Mouse (Mus musculus) neutrophil, adult 5-6 weeks (primary cell): ENCODE measurements around the gene Keap1. TPM values are rescaled to one million over a fixed set of nuclear protein-coding genes. Genes with fewer than 3 reads are reported as not detected.
"Not testable (repeated sequence)": the region's sequence is repeated elsewhere in the genome, so short reads cannot be mapped to it uniquely, and the experiment has no call there.

ENCODE experiments used
- ATAC-seq: fragments of 151-379, 151-347 bp; 2 replicates; pipeline ENCODE4 v1.8.0; 2017; ENCODE audit warnings: mild to moderate bottlenecking, moderate TSS enrichment; ENCODE audit not compliant: insufficient number of reproducible peaks, poor library complexity, low FRiP score, severe bottlenecking; ENCODE audit errors: extremely low read depth
- total RNA-seq: library from RNA; stranded (forward); fragments of 200-1000 nt; gene quantifications from 2 replicates; pipeline ENCODE4 v1.2.3, GENCODE M21; 2017

Keap1 gene
- total RNA-seq, result 25.0 and 29.5 TPM in 2 replicates

DNA sequence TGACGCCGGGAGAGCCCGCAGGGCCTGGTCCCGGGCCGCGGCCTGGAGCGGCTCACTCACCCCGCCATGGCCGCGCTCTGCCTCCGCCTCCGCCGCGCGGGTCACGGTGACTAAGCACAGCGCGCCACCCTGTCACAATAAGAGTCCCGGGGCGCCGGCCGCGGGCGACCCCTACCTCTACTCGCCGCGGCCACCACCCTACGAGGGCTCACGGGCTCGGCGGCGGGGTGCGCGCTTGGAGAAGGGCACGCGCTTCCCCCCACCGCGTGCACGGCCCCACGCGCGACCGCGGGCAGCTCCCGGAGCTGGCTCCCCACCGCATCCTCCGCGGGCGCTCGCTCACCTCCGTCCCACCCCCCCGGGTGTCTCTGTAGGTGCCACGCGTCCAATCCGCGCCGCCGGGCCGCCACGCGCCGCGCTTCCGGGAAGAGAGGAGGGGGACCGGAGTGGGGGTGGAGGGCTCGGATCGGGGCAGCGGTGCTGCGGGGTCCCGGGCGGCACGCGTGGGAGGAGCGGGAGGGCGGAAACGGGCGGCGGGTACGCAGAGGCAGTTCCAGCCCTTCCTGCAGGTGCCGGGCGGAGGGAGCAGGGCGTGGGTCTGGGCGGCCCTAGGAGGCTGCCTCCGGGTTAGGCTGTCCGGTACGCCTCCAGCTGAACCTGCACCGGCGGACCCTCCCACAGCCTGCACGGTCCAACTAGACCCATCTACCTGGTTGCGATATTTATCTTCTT, at the start of gene Keap1:
TSS of gene Keap1 (minus strand) at position 629 of the 732 bp plus-strand sequence.
- peak; percentile 30 for ATAC-seq

GRCm38 (mm10) chr9:21288404-21289336, 49.5 kb upstream of the Keap1 start:
- ATAC-seq, result no peak

GRCm38 (mm10) chr9:21287571-21288402, 48.6 kb upstream of the Keap1 start, which contains the start of gene Kri1:
TSS of gene Kri1 (minus strand) at chr9:21287969.
- ATAC-seq, result peak; percentile 68

DNA sequence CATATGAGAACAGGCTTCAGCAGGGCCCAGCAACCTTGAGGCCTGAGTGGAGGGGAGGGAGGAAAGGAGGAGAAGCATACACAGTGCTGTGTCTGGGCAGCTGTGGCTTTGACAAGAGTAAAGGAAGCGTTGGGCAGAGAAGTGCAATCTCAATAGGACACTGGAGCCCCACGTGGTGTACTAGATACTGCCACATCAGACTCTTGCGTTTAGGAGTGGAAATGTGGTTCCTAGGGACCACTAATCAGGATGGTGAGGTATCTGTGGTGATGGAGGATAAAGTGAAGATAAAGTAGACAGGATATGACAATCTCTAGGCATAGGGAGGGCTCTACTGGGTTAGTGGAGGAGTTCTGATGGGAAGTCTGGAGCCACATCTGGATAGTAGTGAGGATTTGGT, 47.6 kb upstream of the Keap1 start:
- no peak for ATAC-seq

GRCm38 (mm10) chr9:21283994-21284393, 44.8 kb upstream of the Keap1 start:
- no peak for ATAC-seq

GRCm38 (mm10) chr9:21283591-21283990, 44.4 kb upstream of the Keap1 start:
- ATAC-seq, result no peak

DNA sequence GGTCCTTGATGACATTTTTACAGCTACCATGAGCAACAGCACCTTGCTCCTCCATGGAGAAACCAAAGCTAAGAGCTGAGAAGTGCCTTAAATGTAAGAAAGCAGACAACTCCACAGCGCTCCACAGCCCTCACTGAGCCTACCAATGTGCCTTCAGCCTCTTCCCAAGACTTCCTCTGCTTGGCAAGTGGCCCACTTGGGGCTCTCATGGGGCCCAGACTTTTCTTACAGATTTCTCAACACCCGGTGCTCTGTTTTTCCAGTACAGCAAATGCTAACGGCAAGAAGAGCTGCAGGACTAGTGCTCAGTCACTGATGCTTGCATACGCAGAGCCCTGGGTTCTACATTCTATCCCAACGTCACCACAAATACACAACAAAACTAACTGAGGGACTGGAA, 38.6 kb upstream of the Keap1 start:
- no peak for ATAC-seq

GRCm38 (mm10) chr9:21276307-21276706, 37.1 kb upstream of the Keap1 start:
- ATAC-seq, result no peak

GRCm38 (mm10) chr9:21275727-21276126, 36.6 kb upstream of the Keap1 start:
- ATAC-seq, result no peak

- ATAC-seq, result no peak
Observed at GRCm38 (mm10) chr9:21275013-21275710, 36.0 kb upstream of the Keap1 start.

GRCm38 (mm10) chr9:21274336-21274735, 35.2 kb upstream of the Keap1 start:
- ATAC-seq, result no peak

- ATAC-seq, result no peak
Observed at GRCm38 (mm10) chr9:21273520-21274228, 34.5 kb upstream of the Keap1 start.

GRCm38 (mm10) chr9:21273094-21273493, 33.9 kb upstream of the Keap1 start:
- ATAC-seq, result no peak

GRCm38 (mm10) chr9:21272391-21272790, 33.2 kb upstream of the Keap1 start:
- ATAC-seq, result no peak

- ATAC-seq, result not testable (repeated sequence)
Observed at GRCm38 (mm10) chr9:21269590-21269989, 30.4 kb upstream of the Keap1 start.

DNA sequence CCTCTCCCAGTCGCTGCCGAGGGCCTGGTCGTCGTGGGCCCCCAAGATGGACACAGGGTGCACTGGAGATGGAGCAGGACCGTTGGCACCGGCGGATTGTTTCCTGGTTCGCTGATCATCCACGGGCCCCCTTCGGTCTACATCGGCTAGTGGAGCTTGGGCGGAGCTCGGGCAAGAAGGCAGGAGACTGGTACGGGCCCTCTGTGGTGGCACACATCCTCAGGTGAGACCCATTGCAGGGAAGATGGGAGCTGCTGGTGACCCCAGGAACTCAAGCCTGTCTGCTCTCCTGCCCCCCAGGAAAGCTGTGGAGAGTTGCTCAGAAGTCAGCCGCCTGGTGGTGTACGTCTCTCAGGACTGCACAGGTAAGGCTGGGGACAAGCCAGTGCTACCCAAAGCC, 29.1 kb upstream of the Keap1 start:
- ATAC-seq, result no peak

DNA sequence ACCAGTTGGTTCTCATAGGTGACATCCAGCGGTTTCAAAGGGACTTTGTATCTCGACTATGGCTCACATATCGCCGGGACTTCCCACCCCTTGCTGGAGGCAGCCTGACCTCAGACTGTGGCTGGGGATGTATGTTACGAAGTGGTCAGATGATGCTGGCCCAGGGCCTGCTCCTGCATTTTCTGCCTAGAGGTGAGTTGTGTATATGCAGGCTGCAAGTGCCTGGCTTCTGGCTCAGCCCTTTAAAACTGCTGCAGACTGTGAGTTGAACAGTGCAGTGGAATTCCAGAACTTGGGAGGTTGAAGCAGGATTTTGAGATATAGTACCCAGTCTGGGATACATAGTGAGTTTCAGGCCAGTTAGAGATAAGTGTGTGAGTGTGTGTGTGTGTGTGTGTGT, 27.7 kb upstream of the Keap1 start:
- no peak for ATAC-seq

GRCm38 (mm10) chr9:21265611-21266010, 26.4 kb upstream of the Keap1 start:
- no peak for ATAC-seq
